In genomic region chr5:125440583-125441233, GRCm38 (mm10) we compare ENCODE assay signal across 8 mouse cellular contexts. TPM values are rescaled to one million over a fixed set of nuclear protein-coding genes. Genes with fewer than 3 reads are reported as not detected.
DNase-seq lines count a peak whose midpoint lies in the region; ATAC-seq lines count a peak whose summit lies in the region.

No protein-coding gene starts in this region.

- H3K4me1 ChIP-seq in forebrain, embryonic 11.5 days (replicated peaks; ENCODE audit: control insufficient read depth, insufficient read depth, low read length): peaks cover 9% of the 10 kb centered on the region; the same call in 1 of the 2 replicates
- H3K4me1 ChIP-seq in limb, embryonic 11.5 days (ENCODE audit: control insufficient read depth, insufficient read depth, low read length): no peaks in the 10 kb centered on the region
- peaks cover 15% of the 10 kb centered on the region for H3K4me1 ChIP-seq in neural tube, embryonic 14.5 days (ENCODE audit: control insufficient read depth, insufficient read depth, low read length)

- peak; percentile 43 for DNase-seq in retina, embryonic 14.5 days (ENCODE audit: low spot score)
- DNase-seq in retina, postnatal 1 day: no peak
- DNase-seq in forebrain, embryonic 11.5 days (ENCODE audit: low spot score): no peak
- DNase-seq in limb, embryonic 11.5 days (ENCODE audit: low spot score): no peak
- DNase-seq in thymus, postnatal 25 days: no peak
- no peak for DNase-seq in thymus, postnatal 36 days
- DNase-seq in right cerebral cortex, postnatal 10 days (ENCODE audit: low spot score in 2 of 2): no peak

- H3K4me3 ChIP-seq in forebrain, embryonic 11.5 days (ENCODE audit: low read depth, low read length): peak overlapping the region; percentile 72
- H3K4me3 ChIP-seq in limb, embryonic 11.5 days (ENCODE audit: low read depth, low read length): peak overlapping the region; percentile 93
- peak overlapping the region; percentile 86 for H3K4me3 ChIP-seq in neural tube, embryonic 14.5 days (ENCODE audit: low read depth, low read length)

- no peak for ATAC-seq in forebrain, embryonic 11.5 days (replicated peaks; ENCODE audit: low FRiP score)
- peak; percentile 65 for ATAC-seq in limb, embryonic 11.5 days (ENCODE audit: insufficient number of reproducible peaks, low FRiP score, low TSS enrichment, low read depth)
- ATAC-seq in neural tube, embryonic 14.5 days (ENCODE audit: low read depth): peak; percentile 52; the same call in 1 of the 2 replicates

- peak overlapping the region; percentile 75; the same call in 1 of the 2 replicates for H3K27ac ChIP-seq in forebrain, embryonic 11.5 days (ENCODE audit: low read depth, low read length)
- peak overlapping the region; percentile 22; the same call in 1 of the 2 replicates for H3K27ac ChIP-seq in limb, embryonic 11.5 days (replicated peaks; ENCODE audit: low read depth, low read length)
- H3K27ac ChIP-seq in neural tube, embryonic 14.5 days (ENCODE audit: low read depth, low read length): no peak overlapping the region

- H3K9ac ChIP-seq in forebrain, embryonic 11.5 days (ENCODE audit: low read length): peak overlapping the region; percentile 92
- peak overlapping the region; percentile 65 for H3K9ac ChIP-seq in limb, embryonic 11.5 days (ENCODE audit: low read length)
- H3K9ac ChIP-seq in neural tube, embryonic 14.5 days (replicated peaks; ENCODE audit: low read depth, low read length): peak overlapping the region; percentile 83; the same call in 1 of the 2 replicates

- WGBS in forebrain, embryonic 11.5 days: 4% methylated on average over 7 of the region's 7 CpGs
- 2% methylated on average over 7 of the region's 7 CpGs for WGBS in limb, embryonic 11.5 days
- WGBS in neural tube, embryonic 14.5 days: 5% methylated on average over 7 of the region's 7 CpGs

- H3K36me3 ChIP-seq in forebrain, embryonic 11.5 days (ENCODE audit: control insufficient read depth, insufficient read depth, low read length): no peaks in the 10 kb centered on the region
- H3K36me3 ChIP-seq in limb, embryonic 11.5 days (ENCODE audit: control insufficient read depth, insufficient read depth, low read length): no peaks in the 10 kb centered on the region
- H3K36me3 ChIP-seq in neural tube, embryonic 14.5 days (ENCODE audit: control insufficient read depth, insufficient read depth, low read length): no peaks in the 10 kb centered on the region

- H3K4me2 ChIP-seq in forebrain, embryonic 11.5 days (ENCODE audit: low read depth, low read length, severe bottlenecking): peak overlapping the region; percentile 81
- H3K4me2 ChIP-seq in limb, embryonic 11.5 days (ENCODE audit: low read depth, severe bottlenecking): peak overlapping the region; percentile 74
- H3K4me2 ChIP-seq in neural tube, embryonic 14.5 days (ENCODE audit: low read depth, low read length): peak overlapping the region; percentile 69

- H3K9me3 ChIP-seq in forebrain, embryonic 11.5 days (ENCODE audit: control insufficient read depth, low read length): no peaks in the 10 kb centered on the region
- H3K9me3 ChIP-seq in limb, embryonic 11.5 days (ENCODE audit: control insufficient read depth, low read length): no peaks in the 10 kb centered on the region
- no peaks in the 10 kb centered on the region for H3K9me3 ChIP-seq in neural tube, embryonic 14.5 days (ENCODE audit: control insufficient read depth, low read length)

- H3K27me3 ChIP-seq in forebrain, embryonic 11.5 days (ENCODE audit: control insufficient read depth, insufficient read depth, low read length): no peaks in the 10 kb centered on the region
- no peaks in the 10 kb centered on the region for H3K27me3 ChIP-seq in limb, embryonic 11.5 days (ENCODE audit: control insufficient read depth, insufficient read depth, low read length)
- no peaks in the 10 kb centered on the region for H3K27me3 ChIP-seq in neural tube, embryonic 14.5 days (ENCODE audit: control insufficient read depth, insufficient read depth, low read length)

RNA-seq across cellular contexts. Expression of gene Bri3bp, which starts 0.7 kb away (rescaled TPM):
- polyA plus RNA-seq in forebrain, embryonic 11.5 days (2014; fragmentation: Nextera tagmentation; extraction: Ambion mirVana): 44.1 TPM in 2 replicates
- 36.9 and 39.3 TPM in 2 replicates for polyA plus RNA-seq in limb, embryonic 11.5 days (2014; fragmentation: Nextera tagmentation; extraction: Ambion mirVana)
- polyA plus RNA-seq in neural tube, embryonic 14.5 days (2014; fragmentation: Nextera tagmentation; extraction: Ambion mirVana): 34.5 and 40.5 TPM in 2 replicates

RNA-seq across cellular contexts. Expression of gene Dhx37, which starts 6.8 kb away (rescaled TPM):
- 15.7 and 16.4 TPM in 2 replicates for polyA plus RNA-seq in forebrain, embryonic 11.5 days (2014; fragmentation: Nextera tagmentation; extraction: Ambion mirVana)
- 12.4 and 14.2 TPM in 2 replicates for polyA plus RNA-seq in limb, embryonic 11.5 days (2014; fragmentation: Nextera tagmentation; extraction: Ambion mirVana)
- polyA plus RNA-seq in neural tube, embryonic 14.5 days (2014; fragmentation: Nextera tagmentation; extraction: Ambion mirVana): 8.5 and 8.6 TPM in 2 replicates

RNA-seq across cellular contexts. Expression of gene Aacs, which starts 34.9 kb away (rescaled TPM):
- polyA plus RNA-seq in forebrain, embryonic 11.5 days (2014; fragmentation: Nextera tagmentation; extraction: Ambion mirVana): 55.4 and 56.6 TPM in 2 replicates
- polyA plus RNA-seq in limb, embryonic 11.5 days (2014; fragmentation: Nextera tagmentation; extraction: Ambion mirVana): 35.7 and 40.5 TPM in 2 replicates
- 78.9 and 79.8 TPM in 2 replicates for polyA plus RNA-seq in neural tube, embryonic 14.5 days (2014; fragmentation: Nextera tagmentation; extraction: Ambion mirVana)

RNA-seq across cellular contexts. Expression of gene Ubc, which starts 50.7 kb away (rescaled TPM):
- polyA plus RNA-seq in forebrain, embryonic 11.5 days (2014; fragmentation: Nextera tagmentation; extraction: Ambion mirVana): 1,042 and 1,121 TPM in 2 replicates
- polyA plus RNA-seq in limb, embryonic 11.5 days (2014; fragmentation: Nextera tagmentation; extraction: Ambion mirVana): 979 and 1,019 TPM in 2 replicates
- polyA plus RNA-seq in neural tube, embryonic 14.5 days (2014; fragmentation: Nextera tagmentation; extraction: Ambion mirVana): 1,368 and 1,388 TPM in 2 replicates

RNA-seq across cellular contexts. Expression of gene Gm10382, which starts 51.6 kb away (rescaled TPM):
- polyA plus RNA-seq in forebrain, embryonic 11.5 days (2014; fragmentation: Nextera tagmentation; extraction: Ambion mirVana): 0.23 and 0.65 TPM in 2 replicates
- polyA plus RNA-seq in limb, embryonic 11.5 days (2014; fragmentation: Nextera tagmentation; extraction: Ambion mirVana): 0.28 TPM in 1 of 2 replicates, not detected in the other
- polyA plus RNA-seq in neural tube, embryonic 14.5 days (2014; fragmentation: Nextera tagmentation; extraction: Ambion mirVana): 0.28 and 0.50 TPM in 2 replicates
